Mouse (Mus musculus) forebrain, embryonic 13.5 days (tissue): Measurements from ENCODE around the gene Eln. TPM values are rescaled to one million over a fixed set of nuclear protein-coding genes. Genes with fewer than 3 reads are reported as not detected.

ENCODE experiments used
- ATAC-seq: fragments of 200-750 bp; cut with Nextera tagmentation; 2 replicates; pipeline ENCODE4 v1.8.0; 2017
- H3K27ac ChIP-seq: fragments of 300-500 bp; sonication (generic); 2 replicates; pipeline ENCODE4 v1.5.1; 2015; ENCODE audit warnings: inconsistent platforms, mild to moderate bottlenecking, moderate library complexity
- H3K27me3 ChIP-seq: fragments of 300-500 bp; sonication (generic); 2 replicates; pipeline ENCODE4 v1.6.1; 2015; ENCODE audit warnings: mild to moderate bottlenecking, inconsistent platforms
- H3K36me3 ChIP-seq: fragments of 300-500 bp; sonication (generic); 2 replicates; pipeline ENCODE4 v1.6.1; 2015; ENCODE audit warnings: mild to moderate bottlenecking, inconsistent platforms; ENCODE audit not compliant: poor library complexity, severe bottlenecking
- H3K4me1 ChIP-seq: fragments of 300-500 bp; sonication (generic); 2 replicates; pipeline ENCODE4 v1.6.1; 2015; ENCODE audit warnings: inconsistent platforms
- H3K4me2 ChIP-seq: fragments of 300-500 bp; sonication (generic); 2 replicates; pipeline ENCODE4 v1.6.1; 2015; ENCODE audit warnings: inconsistent platforms, mild to moderate bottlenecking, moderate library complexity
- H3K4me3 ChIP-seq: fragments of 300-500 bp; sonication (generic); 2 replicates; pipeline ENCODE4 v1.5.1; 2015; ENCODE audit warnings: mild to moderate bottlenecking, inconsistent platforms
- H3K9ac ChIP-seq: fragments of 300-500 bp; sonication (generic); 2 replicates; pipeline ENCODE4 v1.6.1; 2015; ENCODE audit warnings: mild to moderate bottlenecking, inconsistent platforms
- H3K9me3 ChIP-seq: fragments of 300-500 bp; sonication (generic); replicated peaks from 2 replicates; pipeline ENCODE4 v1.6.1; 2016; ENCODE audit warnings: inconsistent platforms
- WGBS: fragments of 180-500 bp; shearing (Covaris S2); methylation state at CpG from one replicate; pipeline ENCODE4 v1.1.7; 2015; 5-methylcytosine and 5-hydroxymethylcytosine counted together
- polyA plus RNA-seq: library from polyadenylated mRNA; unstranded; fragments of >200 nt; fragmentation: Nextera tagmentation; extraction: Ambion mirVana; gene quantifications from 2 replicates; pipeline ENCODE4 v1.2.1, GENCODE M21; 2015

Gene Eln
- 3.4 and 3.5 TPM in 2 replicates for polyA plus RNA-seq

- WGBS: 2% methylated on average over 22 of the region's 28 CpGs
- Histone ChIP-seq H3K9ac (peak within 1 kb of the TSS; percentile 70), H3K27ac (peak within 1 kb of the TSS; percentile 55), H3K27me3 (peaks cover 6% of the 10 kb centered on the region; the same call in 1 of the 2 replicates), H3K36me3 (no peaks in the 10 kb centered on the region), H3K9me3 (no peaks in the 10 kb centered on the region), H3K4me1 (peaks cover 16% of the 10 kb centered on the region), H3K4me2 (peak within 1 kb of the TSS; percentile 79), H3K4me3 (peak within 1 kb of the TSS; percentile 44)
- ATAC-seq: peak; percentile 81
Measured at GRCm38 (mm10) chr5:134746890-134747511, at the start of gene Eln. Eln (minus strand) TSS chr5:134747323.

DNA sequence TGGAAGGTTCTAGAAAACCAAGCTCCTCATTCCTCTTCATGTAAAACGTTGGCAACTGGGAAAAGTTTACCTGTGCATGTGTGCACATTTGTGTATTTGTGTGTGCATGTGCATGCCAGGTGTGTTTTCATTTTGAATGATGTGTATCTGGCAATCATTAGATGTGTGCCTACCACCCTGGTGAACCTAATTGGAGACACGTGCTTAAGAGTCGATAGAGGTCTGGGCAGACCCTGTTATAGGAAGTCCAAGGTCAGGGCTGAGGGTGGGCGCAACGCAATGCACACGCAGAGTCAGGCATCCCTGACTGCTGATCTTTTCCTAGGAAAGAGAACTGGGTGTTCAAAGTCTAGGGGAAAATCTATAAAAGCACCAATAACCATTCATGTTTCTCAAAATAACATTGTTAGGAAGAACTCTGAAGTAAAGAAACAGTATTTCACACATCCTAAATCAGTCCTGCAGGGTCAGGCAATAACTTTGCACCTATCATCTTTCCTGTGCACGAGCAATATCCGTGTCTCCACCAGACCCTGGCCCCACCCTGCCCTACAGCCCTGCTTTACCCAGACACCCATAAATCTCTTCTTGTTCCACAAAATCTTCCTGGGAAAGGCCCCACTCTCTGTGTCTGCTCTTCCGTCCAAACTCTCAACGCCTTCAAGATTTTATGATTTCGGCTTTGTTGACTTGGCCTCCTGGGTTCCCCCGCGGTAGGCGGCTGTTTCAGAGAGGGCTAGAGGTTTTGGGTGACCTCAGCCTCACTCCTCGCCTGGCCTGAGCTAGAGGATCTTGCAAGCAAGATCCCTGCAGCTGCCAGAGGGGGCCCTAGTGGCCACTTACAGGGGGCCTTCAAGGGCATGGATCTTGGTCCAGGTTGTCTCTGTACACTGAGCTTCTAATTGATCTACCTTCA, 43.2 kb upstream of the Eln start:
- 89% methylated on average over 15 of the region's 15 CpGs for WGBS

DNA sequence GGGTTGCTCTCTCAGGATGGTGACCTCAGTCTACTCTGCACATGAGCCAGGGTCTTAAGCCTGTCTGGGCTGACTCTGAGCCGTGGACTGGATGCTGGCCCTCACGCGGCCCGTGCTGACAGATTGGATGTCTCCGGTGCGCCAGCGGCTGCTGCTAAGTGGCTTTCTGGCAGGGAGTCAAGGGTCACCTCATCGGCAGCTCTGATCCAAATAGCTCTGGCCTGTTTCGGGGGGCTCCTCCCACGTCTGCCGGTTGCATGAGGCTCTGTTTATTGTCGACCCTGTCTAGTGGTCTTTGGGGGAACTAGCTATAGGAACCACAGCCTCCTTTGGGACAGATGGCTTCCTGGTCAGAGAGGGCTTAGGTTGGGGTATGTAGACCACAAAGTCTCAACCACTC, 41.1 kb upstream of the Eln start:
- no peak overlapping the region for H3K9ac ChIP-seq
- 77% methylated on average over 12 of the region's 12 CpGs for WGBS
- no peak for ATAC-seq
- peaks cover 6% of the 10 kb centered on the region for H3K4me1 ChIP-seq
- no peak overlapping the region for H3K27ac ChIP-seq
- H3K4me2 ChIP-seq: no peak overlapping the region
- H3K4me3 ChIP-seq: no peak overlapping the region
- no peaks in the 10 kb centered on the region for H3K27me3 ChIP-seq
- no peaks in the 10 kb centered on the region for H3K9me3 ChIP-seq
- H3K36me3 ChIP-seq: no peaks in the 10 kb centered on the region

More for the DNA sequence above, 43.2 kb upstream of the Eln start:
- no peak for ATAC-seq
- Histone ChIP-seq H3K9me3 (no peaks in the 10 kb centered on the region), H3K4me1 (peaks cover 6% of the 10 kb centered on the region), H3K27me3 (no peaks in the 10 kb centered on the region), H3K9ac (no peak overlapping the region), H3K4me3 (no peak overlapping the region), H3K27ac (no peak overlapping the region), H3K36me3 (no peaks in the 10 kb centered on the region), H3K4me2 (no peak overlapping the region)

DNA sequence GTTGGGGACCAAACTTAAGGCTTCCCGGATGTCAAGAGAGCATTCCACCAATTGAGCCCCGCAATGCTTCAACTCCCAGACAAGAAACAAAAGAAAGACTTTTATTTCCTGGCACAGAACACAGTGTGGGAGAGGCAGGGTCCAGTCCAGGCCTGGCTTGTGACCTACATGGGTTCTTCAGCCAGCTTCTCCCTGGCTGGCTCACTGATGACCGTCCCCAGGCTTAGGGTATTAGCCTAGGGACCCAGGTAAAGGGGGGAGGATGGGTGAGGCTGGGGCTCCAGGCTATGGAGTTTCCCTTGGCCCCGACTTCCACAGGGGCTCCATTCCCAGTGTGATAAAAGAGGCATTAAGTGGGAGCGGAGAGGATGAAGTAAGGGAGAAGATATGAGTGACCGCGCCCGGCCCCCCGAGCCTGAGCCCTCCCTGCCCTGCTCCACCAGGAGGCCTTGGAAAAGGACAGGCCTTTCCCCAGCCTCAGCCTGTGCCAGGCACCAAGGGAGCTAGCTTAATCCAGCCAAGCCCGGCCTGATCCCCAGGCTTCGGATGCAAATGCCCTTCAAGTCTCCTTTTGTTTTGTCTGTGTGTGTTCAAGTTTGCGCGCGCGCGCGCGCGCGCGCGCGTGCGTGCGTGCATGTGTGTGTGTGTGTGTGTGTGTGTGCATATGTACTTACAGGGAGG, 38.7 kb upstream of the Eln start:
- Histone ChIP-seq H3K4me2 (peak overlapping the region; percentile 27), H3K27me3 (no peaks in the 10 kb centered on the region), H3K27ac (no peak overlapping the region; the same call in 1 of the 2 replicates), H3K9me3 (no peaks in the 10 kb centered on the region), H3K9ac (peak overlapping the region; percentile 46), H3K4me1 (peaks cover 6% of the 10 kb centered on the region), H3K36me3 (no peaks in the 10 kb centered on the region), H3K4me3 (no peak overlapping the region)
- no peak for ATAC-seq
- 23% methylated on average over 25 of the region's 25 CpGs for WGBS

GRCm38 (mm10) chr5:134783794-134784193, 36.7 kb upstream of the Eln start:
- no peaks in the 10 kb centered on the region for H3K36me3 ChIP-seq
- H3K4me1 ChIP-seq: peaks cover 6% of the 10 kb centered on the region
- no peak overlapping the region for H3K27ac ChIP-seq
- H3K4me3 ChIP-seq: no peak overlapping the region
- no peaks in the 10 kb centered on the region for H3K27me3 ChIP-seq
- H3K4me2 ChIP-seq: no peak overlapping the region
- ATAC-seq: no peak
- 73% methylated on average over 2 of the region's 2 CpGs for WGBS
- no peak overlapping the region for H3K9ac ChIP-seq
- H3K9me3 ChIP-seq: no peaks in the 10 kb centered on the region

GRCm38 (mm10) chr5:134780963-134781362, 33.8 kb upstream of the Eln start:
- ATAC-seq: no peak
- Histone ChIP-seq H3K27me3 (no peaks in the 10 kb centered on the region), H3K9me3 (no peaks in the 10 kb centered on the region), H3K4me1 (peaks cover 4% of the 10 kb centered on the region), H3K4me3 (no peak overlapping the region), H3K4me2 (no peak overlapping the region), H3K36me3 (no peaks in the 10 kb centered on the region), H3K9ac (no peak overlapping the region), H3K27ac (no peak overlapping the region)

DNA sequence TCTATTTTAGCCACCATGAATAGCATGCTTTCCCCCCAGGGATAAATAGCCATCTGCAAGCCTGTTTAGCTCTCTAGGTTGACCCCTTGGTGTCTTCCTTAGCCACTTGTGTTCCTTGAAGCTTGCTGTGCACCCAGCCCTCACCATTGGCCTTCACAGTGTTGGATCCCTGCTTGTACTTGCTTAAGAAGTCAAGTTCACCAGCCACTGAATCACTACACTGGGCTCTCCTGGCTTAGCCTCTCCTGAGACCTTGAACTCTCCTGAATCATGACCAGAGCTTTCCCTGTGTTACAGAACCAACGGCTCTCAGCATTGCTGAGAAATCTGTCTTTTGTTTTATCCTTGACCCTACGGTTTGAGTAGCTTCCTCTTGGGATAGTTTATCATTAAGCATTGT, 33.0 kb upstream of the Eln start:
- no peak overlapping the region for H3K4me2 ChIP-seq
- no peak for ATAC-seq
- 81% methylated on average over 2 of the region's 2 CpGs for WGBS

GRCm38 (mm10) chr5:134776551-134776950, 29.4 kb upstream of the Eln start:
- ATAC-seq: no peak
- 77% methylated on average over 12 of the region's 12 CpGs for WGBS

More for the DNA sequence above, 33.0 kb upstream of the Eln start:
- Histone ChIP-seq H3K27me3 (no peaks in the 10 kb centered on the region), H3K9ac (no peak overlapping the region), H3K36me3 (no peaks in the 10 kb centered on the region), H3K9me3 (no peaks in the 10 kb centered on the region), H3K27ac (no peak overlapping the region), H3K4me3 (no peak overlapping the region), H3K4me1 (no peaks in the 10 kb centered on the region)

DNA sequence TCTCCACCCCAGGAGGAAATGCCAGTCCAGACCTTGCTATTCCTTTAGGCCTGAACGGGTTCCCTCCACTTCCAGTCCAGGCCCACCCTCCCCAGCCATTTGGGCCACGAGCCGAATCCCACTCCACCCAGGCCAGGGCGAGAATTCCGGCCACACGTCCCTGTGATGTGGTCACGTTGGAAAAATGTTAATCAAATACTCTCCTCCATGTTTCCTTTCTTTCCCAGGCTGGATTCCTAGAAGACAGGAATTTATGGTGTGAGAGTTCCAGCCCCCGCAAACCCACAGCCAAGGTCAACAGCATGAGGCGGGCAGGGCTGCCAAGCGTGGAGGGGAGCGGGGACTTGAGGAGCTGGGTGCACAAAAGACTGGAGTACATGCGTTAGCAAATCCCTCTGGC, 25.4 kb upstream of the Eln start:
- no peak overlapping the region for H3K4me3 ChIP-seq
- H3K4me2 ChIP-seq: no peak overlapping the region
- no peaks in the 10 kb centered on the region for H3K4me1 ChIP-seq
- H3K36me3 ChIP-seq: no peaks in the 10 kb centered on the region
- no peak for ATAC-seq
- no peak overlapping the region for H3K9ac ChIP-seq
- H3K27me3 ChIP-seq: no peaks in the 10 kb centered on the region
- no peak overlapping the region for H3K27ac ChIP-seq
- H3K9me3 ChIP-seq: no peaks in the 10 kb centered on the region
- WGBS: 93% methylated on average over 12 of the region's 12 CpGs

More at GRCm38 (mm10) chr5:134776551-134776950, 29.4 kb upstream of the Eln start:
- no peak overlapping the region for H3K4me2 ChIP-seq
- no peak overlapping the region for H3K4me3 ChIP-seq
- H3K27ac ChIP-seq: no peak overlapping the region
- no peaks in the 10 kb centered on the region for H3K27me3 ChIP-seq
- no peak overlapping the region for H3K9ac ChIP-seq
- no peaks in the 10 kb centered on the region for H3K36me3 ChIP-seq
- H3K4me1 ChIP-seq: no peaks in the 10 kb centered on the region
- no peaks in the 10 kb centered on the region for H3K9me3 ChIP-seq

DNA sequence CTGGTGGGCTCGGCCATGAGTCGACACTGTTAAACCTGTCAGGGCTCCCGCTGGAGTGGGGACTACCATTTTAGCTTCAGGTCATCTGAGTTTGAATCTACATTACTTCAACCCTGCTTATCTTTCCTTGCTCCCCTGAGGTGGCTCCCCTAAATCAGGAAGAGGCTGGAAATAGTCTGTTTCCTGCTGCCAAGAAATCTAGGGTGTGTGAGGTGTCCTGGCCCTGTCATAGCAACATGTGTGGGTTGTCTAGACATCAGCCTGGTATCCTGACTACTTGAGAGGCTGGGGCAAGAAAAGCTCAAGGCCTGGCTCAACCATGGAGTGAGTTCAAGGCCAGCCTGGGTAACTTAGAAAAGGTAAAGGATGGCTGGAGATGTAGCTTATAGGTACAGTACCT, 24.6 kb upstream of the Eln start:
- H3K27ac ChIP-seq: no peak overlapping the region
- no peaks in the 10 kb centered on the region for H3K9me3 ChIP-seq
- H3K27me3 ChIP-seq: no peaks in the 10 kb centered on the region
- H3K36me3 ChIP-seq: no peaks in the 10 kb centered on the region
- ATAC-seq: no peak
- no peak overlapping the region for H3K4me2 ChIP-seq
- no peak overlapping the region for H3K9ac ChIP-seq
- H3K4me3 ChIP-seq: no peak overlapping the region
- no peaks in the 10 kb centered on the region for H3K4me1 ChIP-seq
- WGBS: 85% methylated on average over 3 of the region's 3 CpGs

GRCm38 (mm10) chr5:134769181-134769580, 22.1 kb upstream of the Eln start:
- H3K4me3 ChIP-seq: no peak overlapping the region
- H3K27ac ChIP-seq: no peak overlapping the region
- ATAC-seq: no peak
- H3K9ac ChIP-seq: no peak overlapping the region
- H3K27me3 ChIP-seq: no peaks in the 10 kb centered on the region
- 88% methylated on average over 7 of the region's 7 CpGs for WGBS
- no peak overlapping the region for H3K4me2 ChIP-seq
- H3K36me3 ChIP-seq: no peaks in the 10 kb centered on the region
- no peaks in the 10 kb centered on the region for H3K9me3 ChIP-seq
- no peaks in the 10 kb centered on the region for H3K4me1 ChIP-seq

- no peaks in the 10 kb centered on the region for H3K36me3 ChIP-seq
- WGBS: 88% methylated on average over 16 of the region's 16 CpGs
- no peak overlapping the region for H3K27ac ChIP-seq
- H3K9me3 ChIP-seq: no peaks in the 10 kb centered on the region
- no peak overlapping the region for H3K4me2 ChIP-seq
- H3K4me3 ChIP-seq: no peak overlapping the region
- H3K9ac ChIP-seq: no peak overlapping the region
- no peaks in the 10 kb centered on the region for H3K27me3 ChIP-seq
- peaks cover 9% of the 10 kb centered on the region for H3K4me1 ChIP-seq
- ATAC-seq: no peak
Measured at GRCm38 (mm10) chr5:134765441-134765840, 18.3 kb upstream of the Eln start.
